Mouse (Mus musculus) embryo, embryonic 10.5 days (tissue): ENCODE measurements at regions not wholly inside any gene's neighbourhood (a gene's known extent, or its start where the extent isn't known, plus 50 kb on each side); places are given as distances from the start of the nearest gene placed in this dataset.
"Not testable (repeated sequence)": the region's sequence is repeated elsewhere in the genome, so short reads cannot be mapped to it uniquely, and the experiment has no call there.

Experiments
- DNase-seq: peaks from one replicate; pipeline ENCODE4 v3.0.0-alpha.2; 2015; ENCODE audit warnings: low spot score

DNA sequence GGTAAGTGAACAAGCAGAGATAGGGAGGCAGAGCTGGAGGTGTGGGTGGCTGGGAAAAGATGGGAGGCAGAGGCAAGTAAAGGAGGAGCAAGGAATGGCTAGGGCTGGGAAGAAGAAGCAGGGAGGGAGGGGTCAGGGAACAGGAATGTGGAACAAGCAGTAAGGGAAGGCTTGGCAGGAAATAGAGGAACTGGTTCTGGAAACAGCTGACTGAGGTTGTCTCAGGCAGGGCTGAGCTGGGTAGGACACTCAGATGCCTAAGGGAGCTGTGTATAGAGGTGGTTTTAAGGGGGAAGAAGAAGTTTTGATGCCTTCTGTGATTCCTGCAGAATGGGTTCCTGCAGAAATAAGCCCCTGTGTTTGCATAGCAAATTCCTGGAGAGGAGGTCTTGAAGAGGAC lies 92.7 kb downstream of the Nucb2 start:
- DNase-seq, result no peak

DNA sequence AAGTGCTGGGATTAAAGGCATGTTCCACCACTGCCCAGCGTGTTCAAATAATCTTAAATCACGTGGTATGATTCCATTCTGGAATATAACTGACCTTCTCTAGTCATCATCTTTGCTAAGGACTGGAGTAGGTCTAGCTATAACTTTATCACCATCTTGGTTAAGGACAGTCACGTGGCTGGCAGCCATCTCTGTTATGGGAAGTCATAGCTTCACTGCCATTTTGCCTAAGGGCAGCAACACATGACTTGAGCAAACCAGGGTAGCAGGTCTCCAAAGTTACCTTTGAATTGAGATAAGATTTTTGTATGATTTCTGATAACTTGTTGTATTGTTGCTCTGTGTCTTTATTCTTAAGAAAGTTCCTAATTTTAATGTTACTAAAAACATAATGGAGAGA lies 96.2 kb downstream of the Nucb2 start:
- no peak for DNase-seq

GRCm38 (mm10) chr7:116603167-116603839 lies 99.1 kb downstream of the Nucb2 start:
- DNase-seq, result no peak

DNA sequence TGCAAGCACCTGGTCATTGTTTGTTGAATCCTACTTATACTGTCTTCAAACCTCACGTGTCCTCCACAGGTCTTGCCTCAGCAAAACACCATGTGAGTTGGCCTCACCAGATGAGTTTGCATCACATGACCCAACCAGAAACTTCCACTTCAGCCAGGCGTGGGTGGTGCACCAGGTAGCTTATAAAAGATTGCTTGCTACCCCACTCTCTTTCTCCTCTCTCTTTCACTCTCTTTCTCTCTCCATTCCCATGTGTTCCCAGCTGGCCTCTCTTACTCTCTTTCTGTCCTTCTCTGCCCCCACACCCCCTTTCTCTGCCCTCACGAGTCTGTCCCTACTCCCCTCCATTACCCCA lies 99.6 kb downstream of the Nucb2 start:
- DNase-seq, result no peak

DNA sequence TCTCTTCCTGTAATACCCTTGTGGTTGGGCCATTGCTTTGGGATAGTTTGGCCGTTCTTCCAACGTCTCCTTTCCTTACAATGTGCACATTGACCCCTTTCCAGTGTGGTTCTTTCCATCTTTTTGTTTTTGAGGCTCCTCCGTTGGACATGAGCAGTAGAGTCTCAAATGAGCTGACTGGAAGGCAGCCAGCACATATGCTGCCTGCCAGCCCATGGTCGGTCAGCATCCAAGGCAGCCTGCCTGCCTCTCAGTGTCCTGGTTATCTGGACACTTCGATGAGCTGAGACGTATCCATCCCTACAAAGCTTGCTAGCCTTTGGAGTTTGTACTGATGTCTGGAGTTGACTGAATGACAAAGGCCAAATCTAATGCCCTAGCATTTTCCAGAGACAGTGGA lies 102.1 kb downstream of the Nucb2 start:
- DNase-seq, result no peak

DNA sequence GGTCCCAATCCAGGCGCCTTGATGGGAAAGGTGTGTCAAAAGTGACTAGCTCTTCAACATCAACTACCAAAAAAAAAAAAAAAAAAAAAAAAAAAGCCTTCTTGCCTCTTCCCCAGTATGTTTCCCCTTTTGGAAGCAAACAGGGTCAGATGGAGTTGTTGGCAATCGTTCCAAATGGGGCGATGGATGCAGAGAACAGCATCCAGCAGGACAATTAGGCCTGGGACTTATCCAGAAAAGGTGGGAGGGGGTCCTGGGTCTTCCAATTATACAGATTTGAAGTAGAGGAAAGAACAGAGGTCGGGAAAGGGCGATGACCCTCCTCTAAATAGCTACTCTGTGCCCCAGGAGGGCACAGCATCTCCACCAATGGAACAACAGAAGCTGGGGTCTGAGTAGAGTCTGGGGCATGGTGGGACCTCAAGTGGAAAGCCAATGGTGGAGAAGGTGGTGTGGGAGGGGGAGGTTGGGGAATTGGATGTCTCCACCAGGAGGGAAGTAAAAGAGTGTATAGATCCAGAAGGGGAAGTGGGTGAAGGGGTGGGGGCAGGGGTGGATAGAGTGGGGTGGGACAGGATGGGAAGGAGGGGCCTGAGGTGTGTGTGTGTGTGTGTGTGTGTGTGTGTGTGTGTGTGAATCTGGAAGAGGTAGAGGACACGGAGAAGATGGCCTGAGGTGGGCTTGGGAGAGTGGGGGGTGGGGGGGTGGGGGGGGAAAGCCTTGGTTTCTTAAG lies 102.7 kb downstream of the Nucb2 start:
- no peak for DNase-seq

GRCm38 (mm10) chr7:116607628-116608225 lies 103.6 kb downstream of the Nucb2 start:
- DNase-seq, result no peak

- peak; percentile 91 for DNase-seq
Observed at GRCm38 (mm10) chr7:116608350-116609085, 104.3 kb downstream of the Nucb2 start.

DNA sequence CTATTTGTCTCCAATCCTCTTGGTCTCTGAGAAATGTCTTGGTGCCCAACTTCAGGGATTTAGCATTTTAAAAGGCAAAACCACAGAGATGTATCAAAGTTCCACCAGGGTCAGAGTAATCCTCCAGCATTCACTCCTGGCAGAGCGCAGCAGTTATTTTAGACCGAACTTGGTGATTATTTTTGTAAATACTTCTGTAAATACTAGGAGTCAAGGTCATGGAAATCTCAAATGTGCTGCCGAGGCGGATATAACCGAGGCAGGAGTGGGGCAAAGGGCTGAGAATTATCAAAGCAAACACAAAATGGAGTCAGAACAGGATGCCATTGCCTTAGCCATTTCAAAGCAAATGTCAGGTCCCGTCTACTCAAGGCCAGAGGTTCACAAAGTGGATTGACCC lies 105.2 kb downstream of the Nucb2 start:
- no peak for DNase-seq

GRCm38 (mm10) chr7:116609906-116610305 lies 105.7 kb downstream of the Nucb2 start:
- DNase-seq, result no peak

DNA sequence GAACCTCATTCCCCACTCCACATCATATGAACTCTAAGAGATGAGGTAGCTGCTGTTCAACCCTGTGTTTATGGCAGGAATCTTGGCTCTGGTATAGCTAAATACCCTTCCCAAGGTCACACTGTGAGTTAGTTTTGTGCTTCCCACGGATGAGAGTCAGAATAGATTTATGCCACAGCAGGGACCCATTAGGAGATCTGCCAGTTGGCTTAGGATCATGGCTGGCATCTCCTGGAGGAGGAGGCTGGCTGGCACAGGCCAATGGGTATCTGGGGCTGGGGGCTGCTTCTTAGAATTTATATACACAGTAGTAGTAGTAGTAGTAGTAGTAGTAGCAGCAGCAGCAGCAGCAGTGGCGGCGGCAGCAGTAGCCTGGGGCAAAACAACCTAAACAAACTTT lies 111.8 kb downstream of the Nucb2 start:
- DNase-seq, result no peak

GRCm38 (mm10) chr7:116619636-116620035 lies 115.5 kb downstream of the Nucb2 start:
- DNase-seq, result no peak

DNA sequence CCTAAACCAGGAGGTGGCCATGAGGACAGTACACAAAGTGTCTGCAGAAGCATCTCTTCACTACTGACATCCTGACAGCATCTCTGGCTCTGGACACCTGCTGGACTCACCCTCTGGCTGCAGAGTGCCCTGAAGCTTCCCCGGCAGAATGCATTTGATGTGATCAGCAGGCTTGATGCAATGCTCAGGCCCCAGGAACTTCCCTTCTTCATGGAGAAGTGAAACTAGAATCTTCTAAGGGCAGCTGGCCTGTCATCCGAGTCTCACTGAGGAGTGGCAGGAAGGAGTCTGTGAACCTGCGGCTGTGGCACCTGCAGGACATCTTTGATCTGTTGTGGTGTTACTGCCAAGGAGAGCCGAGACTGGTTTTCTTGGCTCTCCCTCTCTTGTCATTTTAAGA lies 116.2 kb downstream of the Nucb2 start:
- no peak for DNase-seq

DNA sequence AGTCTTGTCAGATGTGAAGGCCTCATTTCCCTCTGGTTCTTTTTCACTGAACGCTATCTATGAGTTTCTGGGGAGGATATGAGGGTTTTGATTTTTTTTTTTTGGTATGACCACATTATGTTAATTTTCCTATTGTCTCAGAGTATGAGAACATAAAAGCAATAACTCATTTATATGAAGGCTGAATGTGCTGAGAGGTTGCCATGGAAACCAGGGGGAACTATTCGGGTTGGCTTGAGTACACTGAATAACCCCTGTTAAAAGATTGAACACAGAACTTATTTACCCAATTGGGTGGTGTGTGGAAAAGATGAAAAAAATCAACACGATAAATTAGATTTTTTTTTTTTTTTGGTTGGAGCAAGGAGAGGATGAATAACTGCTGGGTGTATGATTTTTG lies 129.0 kb downstream of the Nucb2 start:
- DNase-seq, result no peak

GRCm38 (mm10) chr7:116644902-116645650 lies 140.9 kb downstream of the Nucb2 start:
- peak; percentile 83 for DNase-seq

- peak; percentile 46 for DNase-seq
Observed at GRCm38 (mm10) chr7:116654466-116654865, 150.3 kb downstream of the Nucb2 start.

- not testable (repeated sequence) for DNase-seq
Observed at GRCm38 (mm10) chr7:116657040-116657439, 152.9 kb downstream of the Nucb2 start.

GRCm38 (mm10) chr7:116665581-116665980 lies 161.4 kb downstream of the Nucb2 start:
- no peak for DNase-seq

DNA sequence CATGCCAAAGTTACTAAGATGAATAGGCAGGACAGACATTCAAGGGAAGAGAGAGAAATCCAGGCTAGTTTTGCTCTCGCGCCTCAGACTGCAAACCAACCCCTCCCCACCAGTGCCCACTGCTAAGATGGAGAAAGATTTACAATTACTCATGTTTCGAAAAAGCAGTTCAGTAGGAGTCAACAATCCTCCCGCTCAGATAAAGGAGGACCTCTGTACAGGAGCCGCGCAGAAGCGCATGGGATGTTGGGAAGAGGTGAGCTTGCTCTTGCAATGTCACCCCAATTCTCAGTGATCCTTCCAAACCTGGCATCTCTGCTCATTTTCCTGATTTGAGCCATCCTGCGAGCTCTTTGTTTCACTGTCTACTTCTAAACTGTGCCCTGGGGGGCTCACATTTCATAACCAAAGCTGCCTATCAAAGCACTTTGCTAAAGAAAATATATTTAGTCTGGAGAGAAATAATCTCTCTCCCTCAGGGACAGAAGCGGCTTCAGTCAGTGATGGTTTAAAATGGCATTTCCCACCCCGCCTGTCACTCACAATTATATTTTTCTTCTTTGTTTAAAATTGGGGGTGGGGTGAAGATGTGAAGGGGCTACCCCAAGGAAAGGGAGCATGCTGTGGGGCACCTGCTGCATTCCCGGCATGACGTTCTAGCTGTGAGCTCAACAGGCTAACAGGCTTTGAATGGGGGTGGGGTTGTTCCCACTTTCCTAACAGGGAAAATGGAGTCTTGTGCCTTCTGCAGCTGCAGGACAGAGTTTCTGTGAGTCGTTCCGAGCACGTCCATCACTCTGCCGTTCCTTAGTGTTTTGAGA lies 170.2 kb downstream of the Nucb2 start:
- peak; percentile 10 for DNase-seq

- no peak for DNase-seq
Observed at GRCm38 (mm10) chr7:116676696-116677095, 172.5 kb downstream of the Nucb2 start.

DNA sequence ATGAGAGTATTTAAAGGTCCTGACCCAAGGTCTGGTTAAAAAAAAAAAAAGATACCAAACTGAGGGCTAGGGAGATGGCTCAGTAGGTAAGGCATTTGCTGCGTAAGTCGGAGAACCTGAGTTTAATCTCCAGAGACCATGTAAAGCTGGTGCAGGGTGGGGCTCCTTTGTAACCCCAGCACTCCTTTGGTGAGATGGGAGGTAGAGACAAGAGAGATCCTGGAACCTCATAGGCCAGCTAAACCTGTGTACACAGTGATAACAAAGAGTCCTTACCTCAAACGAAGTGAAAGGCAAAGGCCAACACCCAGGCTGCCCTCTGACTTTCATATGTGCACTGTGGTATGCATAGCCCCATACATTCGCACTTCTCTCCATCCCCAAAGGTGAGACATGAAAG lies 175.0 kb downstream of the Nucb2 start:
- DNase-seq, result no peak
